Mouse (Mus musculus) T-cell, adult 2 months (primary cell): ENCODE data around the gene Ipo7.

Experiments used
- DNase-seq: peaks from one replicate; pipeline ENCODE4 v3.0.0; 2022; ENCODE audit warnings: low spot score

The Ipo7 gene

GRCm38 (mm10) chr7:110101266-110101665 lies 83.2 kb downstream of the Ipo7 start:
- no peak for DNase-seq

DNA sequence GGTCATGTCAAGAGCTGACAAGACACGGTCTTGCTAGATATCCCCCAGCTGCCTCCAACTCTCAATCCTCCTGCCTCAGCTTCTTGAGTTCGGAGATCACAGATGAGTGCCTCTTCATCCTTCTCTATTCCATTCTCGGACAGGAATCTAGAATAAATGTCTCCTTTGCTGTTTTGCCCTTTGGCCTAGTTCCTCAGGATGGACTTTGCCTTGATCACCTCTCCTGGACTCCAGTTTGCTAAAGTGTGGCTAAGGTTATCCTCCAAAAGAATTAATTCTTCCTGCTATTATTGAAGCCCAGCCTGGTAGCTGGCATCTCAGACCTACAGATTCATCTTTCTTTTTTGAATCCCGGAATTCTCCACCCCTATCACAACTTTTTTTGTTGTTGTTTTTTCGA lies 87.0 kb downstream of the Ipo7 start:
- DNase-seq = no peak
